Mouse (Mus musculus) neural tube, embryonic 14.5 days (tissue): ENCODE results near the gene Abcc8. TPM values are rescaled to one million over a fixed set of nuclear protein-coding genes. Genes with fewer than 3 reads are reported as not detected.

ENCODE experiments used
- ATAC-seq: fragments of 200-750 bp; cut with Nextera tagmentation; 2 replicates; pipeline ENCODE4 v1.8.0; 2017; ENCODE audit warnings: low read depth, mild to moderate bottlenecking, moderate TSS enrichment, moderate library complexity
- H3K27ac ChIP-seq: fragments of 300-500 bp; sonication (generic); 2 replicates; pipeline ENCODE4 v1.5.1; 2014; ENCODE audit warnings: low read depth, mild to moderate bottlenecking, control low read depth, low read length, moderate library complexity, mixed read lengths
- H3K27me3 ChIP-seq: fragments of 300-500 bp; sonication (generic); 2 replicates; pipeline ENCODE4 v1.6.1; 2014; ENCODE audit warnings: low read length; ENCODE audit not compliant: control insufficient read depth, insufficient read depth
- H3K36me3 ChIP-seq: fragments of 300-500 bp; sonication (generic); 2 replicates; pipeline ENCODE4 v1.6.1; 2014; ENCODE audit warnings: low read length, mixed read lengths; ENCODE audit not compliant: control insufficient read depth, insufficient read depth
- H3K4me1 ChIP-seq: fragments of 300-500 bp; sonication (generic); 2 replicates; pipeline ENCODE4 v1.6.1; 2014; ENCODE audit warnings: low read length; ENCODE audit not compliant: control insufficient read depth, insufficient read depth
- H3K4me2 ChIP-seq: fragments of 300-500 bp; sonication (generic); 2 replicates; pipeline ENCODE4 v1.6.1; 2014; ENCODE audit warnings: mild to moderate bottlenecking, low read depth, low read length, control low read depth
- H3K4me3 ChIP-seq: fragments of 300-500 bp; sonication (generic); 2 replicates; pipeline ENCODE4 v1.5.1; 2014; ENCODE audit warnings: low read depth, low read length, control low read depth, mixed read lengths
- H3K9ac ChIP-seq: fragments of 300-500 bp; sonication (generic); replicated peaks from 2 replicates; pipeline ENCODE4 v1.6.1; 2014; ENCODE audit warnings: low read depth, mild to moderate bottlenecking, control low read depth, low read length, mixed read lengths
- H3K9me3 ChIP-seq: fragments of 300-500 bp; sonication (generic); 2 replicates; pipeline ENCODE4 v1.6.1; 2016; ENCODE audit warnings: low read length; ENCODE audit not compliant: control insufficient read depth
- WGBS: fragments of 180-500 bp; shearing (Covaris S2); extraction: QIAGEN DNeasy Blood & Tissue Kit; methylation state at CpG from one replicate; pipeline ENCODE4 v1.1.7; 2014; 5-methylcytosine and 5-hydroxymethylcytosine counted together
- polyA plus RNA-seq: library from polyadenylated mRNA; unstranded; fragments of >200 nt; fragmentation: Nextera tagmentation; extraction: Ambion mirVana; gene quantifications from 2 replicates; pipeline ENCODE4 v1.2.1, GENCODE M21; 2014

Abcc8 gene
- polyA plus RNA-seq, 1 experiment from 2014 or later = 15.7 TPM

DNA sequence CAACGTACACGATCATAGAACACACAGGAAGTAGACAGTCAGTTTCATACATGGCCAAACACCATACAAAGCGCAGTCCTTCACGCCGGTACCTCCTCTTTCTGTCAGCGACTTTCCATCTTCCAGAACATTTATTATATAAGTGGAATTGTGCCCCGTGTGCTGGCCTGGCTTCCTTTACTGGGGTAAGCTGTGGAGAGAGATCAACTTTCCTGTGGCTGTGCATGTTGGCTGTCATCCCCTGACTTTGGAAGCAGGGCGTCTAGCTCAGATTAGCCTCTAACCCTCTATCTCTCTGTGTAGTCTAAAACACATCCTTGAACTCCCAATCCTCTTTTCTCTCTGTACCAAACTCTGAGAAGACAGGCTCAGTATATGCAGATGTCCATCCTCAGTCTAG is 111.0 kb downstream of the Abcc8 start:
- no peak overlapping the region for H3K4me3 ChIP-seq
- no peak overlapping the region for H3K9ac ChIP-seq
- no peaks in the 10 kb centered on the region for H3K9me3 ChIP-seq
- H3K27me3 ChIP-seq = no peaks in the 10 kb centered on the region
- no peak overlapping the region for H3K4me2 ChIP-seq
- 95% methylated on average over 8 of the region's 8 CpGs for WGBS
- H3K4me1 ChIP-seq = no peaks in the 10 kb centered on the region
- ATAC-seq = no peak
- H3K36me3 ChIP-seq = peaks cover 55% of the 10 kb centered on the region
- no peak overlapping the region for H3K27ac ChIP-seq

DNA sequence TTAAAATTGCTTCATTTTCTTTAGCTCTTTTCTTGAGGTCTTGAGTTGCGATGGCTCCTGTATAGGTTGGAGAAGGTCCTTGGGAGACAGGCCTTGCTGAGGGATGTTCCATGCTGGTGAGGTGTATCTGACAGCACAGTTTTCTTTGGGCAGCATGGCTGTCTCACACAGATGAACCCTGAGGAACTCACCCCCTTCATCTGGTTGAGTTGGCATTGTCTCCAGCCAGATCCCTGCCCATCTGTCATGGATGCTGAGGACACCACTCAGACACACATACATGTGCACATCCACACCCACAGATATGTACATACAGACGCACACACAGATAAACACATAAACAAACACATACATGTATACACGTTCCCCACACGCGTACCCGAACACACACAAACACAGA is 116.5 kb downstream of the Abcc8 start:
- Histone ChIP-seq H3K4me1 (no peaks in the 10 kb centered on the region), H3K27ac (no peak overlapping the region), H3K36me3 (peaks cover 33% of the 10 kb centered on the region), H3K27me3 (no peaks in the 10 kb centered on the region), H3K9me3 (no peaks in the 10 kb centered on the region), H3K4me3 (no peak overlapping the region), H3K4me2 (no peak overlapping the region), H3K9ac (no peak overlapping the region)
- ATAC-seq = no peak
- WGBS = 98% methylated on average over 6 of the region's 6 CpGs

DNA sequence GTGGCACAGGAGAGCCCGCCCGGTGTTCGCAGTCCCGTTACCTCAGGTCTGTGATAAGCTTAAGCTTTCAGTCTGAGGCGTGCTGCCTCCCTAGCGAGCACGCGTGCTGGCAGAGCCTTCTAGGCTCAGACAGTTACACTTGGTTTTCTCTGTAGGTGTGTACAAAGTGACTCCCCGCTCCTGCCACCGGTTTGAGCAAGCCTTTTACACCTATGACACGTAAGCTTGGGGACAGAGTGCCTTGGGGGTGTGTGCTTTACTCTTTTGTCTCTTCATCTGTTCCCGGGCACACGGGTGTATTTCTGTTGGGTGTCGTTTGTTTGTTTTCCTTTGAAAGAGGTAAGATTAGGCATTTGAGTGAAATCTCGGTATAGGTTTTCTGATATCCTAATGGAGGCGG is 118.2 kb downstream of the Abcc8 start:
- H3K27ac ChIP-seq = no peak overlapping the region
- H3K4me3 ChIP-seq = no peak overlapping the region
- H3K4me2 ChIP-seq = no peak overlapping the region
- H3K9me3 ChIP-seq = no peaks in the 10 kb centered on the region
- WGBS = 98% methylated on average over 16 of the region's 16 CpGs
- no peak for ATAC-seq
- H3K36me3 ChIP-seq = peaks cover 33% of the 10 kb centered on the region
- no peaks in the 10 kb centered on the region for H3K4me1 ChIP-seq
- no peaks in the 10 kb centered on the region for H3K27me3 ChIP-seq
- H3K9ac ChIP-seq = no peak overlapping the region

DNA sequence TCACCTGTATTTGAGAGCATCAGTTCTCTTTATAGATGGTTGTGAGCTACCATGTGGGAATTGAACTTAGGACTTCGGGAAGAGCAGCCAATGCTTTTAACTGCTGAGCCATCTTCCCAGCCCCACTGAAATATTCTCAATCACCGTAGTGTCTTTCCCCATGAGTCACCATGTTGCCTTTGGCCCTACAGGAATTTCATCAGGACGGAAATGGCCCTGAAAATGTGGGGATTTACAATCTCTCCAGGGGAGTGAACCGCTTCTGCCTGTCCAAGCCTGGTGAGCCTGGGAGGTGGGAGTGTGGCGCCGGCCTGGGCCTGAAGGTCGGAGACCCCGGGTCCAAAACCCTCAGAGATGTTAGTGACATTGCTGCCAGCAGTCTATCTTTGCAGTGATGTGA is 119.1 kb downstream of the Abcc8 start:
- no peak overlapping the region for H3K9ac ChIP-seq
- 95% methylated on average over 8 of the region's 8 CpGs for WGBS
- no peak overlapping the region for H3K27ac ChIP-seq
- no peak overlapping the region for H3K4me2 ChIP-seq
- no peaks in the 10 kb centered on the region for H3K9me3 ChIP-seq
- no peak overlapping the region for H3K4me3 ChIP-seq
- H3K36me3 ChIP-seq = peaks cover 31% of the 10 kb centered on the region
- H3K27me3 ChIP-seq = no peaks in the 10 kb centered on the region
- no peaks in the 10 kb centered on the region for H3K4me1 ChIP-seq
- no peak for ATAC-seq

DNA sequence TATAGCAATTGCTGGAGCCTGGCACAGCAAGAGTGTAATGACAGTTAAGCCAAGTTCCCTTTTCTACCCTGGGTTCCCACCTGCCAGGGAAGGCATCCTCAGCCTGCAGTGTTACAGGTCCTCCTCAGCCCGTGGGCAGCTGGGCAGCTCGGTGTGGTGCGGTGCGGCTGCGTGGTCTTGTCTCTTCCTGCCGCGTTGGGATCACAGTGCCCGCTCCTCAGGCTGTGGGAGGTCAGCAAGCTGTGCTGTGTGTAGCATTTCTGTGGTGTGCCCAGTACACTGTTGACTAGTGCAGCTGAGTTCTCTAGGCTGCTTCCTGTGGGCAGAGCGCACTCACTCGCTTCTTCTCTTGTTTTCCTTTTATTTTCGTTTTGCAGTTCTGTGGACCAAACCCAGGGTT is 121.0 kb downstream of the Abcc8 start:
- H3K36me3 ChIP-seq = peaks cover 43% of the 10 kb centered on the region

More for the DNA sequence above, 121.0 kb downstream of the Abcc8 start:
- no peak overlapping the region for H3K4me3 ChIP-seq
- WGBS = 95% methylated on average over 11 of the region's 11 CpGs
- no peak overlapping the region for H3K9ac ChIP-seq
- H3K9me3 ChIP-seq = no peaks in the 10 kb centered on the region
- no peak for ATAC-seq
- no peak overlapping the region for H3K27ac ChIP-seq
- no peaks in the 10 kb centered on the region for H3K4me1 ChIP-seq
- H3K4me2 ChIP-seq = no peak overlapping the region
- H3K27me3 ChIP-seq = no peaks in the 10 kb centered on the region

Other genes with a start within 250 kb of the Abcc8 start
- gene Abcc6, start 149.7 kb downstream of the Abcc8 start, polyA plus RNA-seq = 0.37 and 0.40 TPM in 2 replicates
- 26.0 and 28.5 TPM in 2 replicates for gene Nomo1, start 146.3 kb downstream of the Abcc8 start, polyA plus RNA-seq
- 1.4 and 1.7 TPM in 2 replicates for gene Kcnj11, start 79.3 kb downstream of the Abcc8 start, polyA plus RNA-seq
- 1.3 and 1.6 TPM in 2 replicates for gene Ush1c, start 58.5 kb upstream of the Abcc8 start, polyA plus RNA-seq
- gene Otog, start 61.0 kb upstream of the Abcc8 start, polyA plus RNA-seq = not detected in 2 replicates
- 0.24 TPM in 1 of 2 replicates, not detected in the other for gene Myod1, start 196.4 kb upstream of the Abcc8 start, polyA plus RNA-seq
- gene Kcnc1, start 216.5 kb upstream of the Abcc8 start, polyA plus RNA-seq = 16.1 and 20.5 TPM in 2 replicates